Mouse (Mus musculus) neural tube, embryonic 14.5 days (tissue): ENCODE data around the gene Tlr2. TPM values are rescaled to one million over a fixed set of nuclear protein-coding genes. Genes with fewer than 3 reads are reported as not detected.

Source experiments
- ATAC-seq: fragments of 200-750 bp; cut with Nextera tagmentation; 2 replicates; pipeline ENCODE4 v1.8.0; 2017; ENCODE audit warnings: low read depth, mild to moderate bottlenecking, moderate TSS enrichment, moderate library complexity
- H3K27ac ChIP-seq: fragments of 300-500 bp; sonication (generic); 2 replicates; pipeline ENCODE4 v1.5.1; 2014; ENCODE audit warnings: low read depth, mild to moderate bottlenecking, control low read depth, low read length, moderate library complexity, mixed read lengths
- H3K27me3 ChIP-seq: fragments of 300-500 bp; sonication (generic); 2 replicates; pipeline ENCODE4 v1.6.1; 2014; ENCODE audit warnings: low read length; ENCODE audit not compliant: control insufficient read depth, insufficient read depth
- H3K36me3 ChIP-seq: fragments of 300-500 bp; sonication (generic); 2 replicates; pipeline ENCODE4 v1.6.1; 2014; ENCODE audit warnings: low read length, mixed read lengths; ENCODE audit not compliant: control insufficient read depth, insufficient read depth
- H3K4me1 ChIP-seq: fragments of 300-500 bp; sonication (generic); 2 replicates; pipeline ENCODE4 v1.6.1; 2014; ENCODE audit warnings: low read length; ENCODE audit not compliant: control insufficient read depth, insufficient read depth
- H3K4me2 ChIP-seq: fragments of 300-500 bp; sonication (generic); 2 replicates; pipeline ENCODE4 v1.6.1; 2014; ENCODE audit warnings: mild to moderate bottlenecking, low read depth, low read length, control low read depth
- H3K4me3 ChIP-seq: fragments of 300-500 bp; sonication (generic); 2 replicates; pipeline ENCODE4 v1.5.1; 2014; ENCODE audit warnings: low read depth, low read length, control low read depth, mixed read lengths
- H3K9ac ChIP-seq: fragments of 300-500 bp; sonication (generic); replicated peaks from 2 replicates; pipeline ENCODE4 v1.6.1; 2014; ENCODE audit warnings: low read depth, mild to moderate bottlenecking, control low read depth, low read length, mixed read lengths
- H3K9me3 ChIP-seq: fragments of 300-500 bp; sonication (generic); 2 replicates; pipeline ENCODE4 v1.6.1; 2016; ENCODE audit warnings: low read length; ENCODE audit not compliant: control insufficient read depth
- WGBS: fragments of 180-500 bp; shearing (Covaris S2); extraction: QIAGEN DNeasy Blood & Tissue Kit; methylation state at CpG from one replicate; pipeline ENCODE4 v1.1.7; 2014; 5-methylcytosine and 5-hydroxymethylcytosine counted together
- polyA plus RNA-seq: library from polyadenylated mRNA; unstranded; fragments of >200 nt; fragmentation: Nextera tagmentation; extraction: Ambion mirVana; gene quantifications from 2 replicates; pipeline ENCODE4 v1.2.1, GENCODE M21; 2014

Gene Tlr2
- polyA plus RNA-seq, 1 experiment from 2014 or later = 1.1 TPM

DNA sequence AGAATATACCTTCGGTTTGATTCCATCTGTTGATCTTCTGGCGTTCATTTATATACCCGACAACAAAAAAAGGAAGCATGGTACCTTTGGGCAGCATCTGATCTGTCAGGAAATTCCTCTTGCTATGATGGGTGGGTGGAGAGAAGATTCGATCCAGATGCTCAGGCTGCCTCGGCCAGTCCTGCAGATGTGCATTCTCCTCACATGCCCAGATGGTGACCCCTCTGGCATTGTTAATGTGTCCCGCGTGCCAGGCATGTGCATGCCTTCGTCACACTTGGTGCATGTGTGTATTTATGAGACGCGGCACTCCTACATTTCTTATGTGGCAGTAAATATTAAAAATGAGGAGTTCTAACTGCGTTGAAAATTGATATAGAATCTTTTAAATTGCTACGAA lies 33.1 kb downstream of the Tlr2 start:
- H3K27ac ChIP-seq = no peak overlapping the region
- H3K4me1 ChIP-seq = no peaks in the 10 kb centered on the region
- H3K4me3 ChIP-seq = no peak overlapping the region
- H3K9ac ChIP-seq = no peak overlapping the region
- H3K27me3 ChIP-seq = no peaks in the 10 kb centered on the region
- no peak for ATAC-seq
- no peaks in the 10 kb centered on the region for H3K36me3 ChIP-seq
- no peaks in the 10 kb centered on the region for H3K9me3 ChIP-seq
- H3K4me2 ChIP-seq = no peak overlapping the region
- 83% methylated on average over 12 of the region's 12 CpGs for WGBS

DNA sequence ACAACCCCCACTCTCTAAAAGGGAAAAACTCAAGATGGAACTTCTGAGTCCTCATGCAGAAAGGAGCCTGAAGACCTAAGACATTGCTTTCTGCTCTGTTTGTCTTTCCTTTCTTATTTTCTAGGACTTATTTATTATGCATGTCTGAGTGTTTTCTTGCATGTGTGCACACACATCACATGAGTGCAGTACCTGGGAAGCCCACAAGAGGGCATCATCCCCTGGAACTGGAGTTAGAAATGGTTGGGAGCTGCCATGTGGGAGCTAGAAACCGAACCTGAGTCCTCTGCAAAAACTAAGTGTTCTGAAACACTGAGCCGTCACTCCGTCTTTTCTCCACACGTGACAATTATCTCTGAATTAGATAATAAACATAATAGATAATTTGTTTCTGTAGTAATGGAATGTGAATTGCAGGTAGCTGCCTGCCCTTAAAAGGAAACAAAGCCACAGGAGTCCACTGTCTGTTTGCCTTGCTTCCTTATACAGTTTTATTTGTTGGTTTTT lies 39.9 kb downstream of the Tlr2 start:
- no peak overlapping the region for H3K4me3 ChIP-seq
- 97% methylated on average over 4 of the region's 4 CpGs for WGBS

DNA sequence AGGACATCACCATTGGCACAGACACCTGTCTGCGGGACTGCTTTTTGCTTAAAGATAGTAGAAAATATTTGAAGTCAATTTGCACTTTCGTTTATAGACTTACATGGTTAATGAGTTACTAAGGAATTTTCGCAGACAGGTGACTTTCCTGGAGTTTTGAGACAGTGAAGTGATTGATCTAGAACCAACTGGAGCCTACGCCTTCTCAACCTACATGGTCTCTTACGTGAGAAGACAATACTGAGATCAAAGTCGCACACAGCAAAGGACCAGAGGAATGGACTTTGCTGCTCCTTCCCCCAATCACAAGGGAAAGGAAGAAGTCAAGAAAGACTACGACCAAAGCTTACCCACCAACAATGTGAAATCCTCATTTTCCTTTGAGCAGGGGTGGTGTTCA lies 42.1 kb downstream of the Tlr2 start:
- WGBS = 95% methylated on average over 7 of the region's 7 CpGs
- Histone ChIP-seq H3K4me1 (no peaks in the 10 kb centered on the region), H3K36me3 (no peaks in the 10 kb centered on the region)

More for the DNA sequence above, 39.9 kb downstream of the Tlr2 start:
- H3K4me1 ChIP-seq = no peaks in the 10 kb centered on the region
- H3K27ac ChIP-seq = no peak overlapping the region
- H3K36me3 ChIP-seq = no peaks in the 10 kb centered on the region
- H3K9me3 ChIP-seq = no peaks in the 10 kb centered on the region
- ATAC-seq = no peak
- no peak overlapping the region for H3K4me2 ChIP-seq
- no peak overlapping the region for H3K9ac ChIP-seq
- H3K27me3 ChIP-seq = no peaks in the 10 kb centered on the region

DNA sequence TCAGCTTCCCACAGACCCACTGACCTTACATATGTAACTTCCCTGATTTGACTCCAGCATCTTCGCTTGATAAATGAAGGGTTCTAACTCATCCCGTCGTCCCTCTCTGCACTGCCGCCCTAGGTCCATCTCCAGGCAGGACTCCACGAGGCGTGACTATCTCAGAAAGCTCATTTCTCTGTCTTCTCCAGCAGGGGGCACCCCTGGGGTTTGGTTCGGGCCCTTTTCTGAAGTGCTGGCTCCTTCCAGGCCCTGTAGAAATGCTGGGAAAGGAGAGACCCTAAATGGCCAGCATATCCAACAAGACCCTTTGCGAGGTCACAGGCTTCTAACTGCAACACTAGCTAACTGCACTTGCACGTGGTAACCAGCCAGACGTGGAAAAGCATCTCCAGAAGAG lies 43.7 kb downstream of the Tlr2 start:
- Histone ChIP-seq H3K4me1 (no peaks in the 10 kb centered on the region), H3K4me3 (no peak overlapping the region), H3K4me2 (no peak overlapping the region), H3K9me3 (no peaks in the 10 kb centered on the region), H3K27ac (no peak overlapping the region), H3K9ac (no peak overlapping the region), H3K27me3 (no peaks in the 10 kb centered on the region), H3K36me3 (no peaks in the 10 kb centered on the region)
- WGBS = 4% methylated on average over 10 of the region's 10 CpGs
- peak; percentile 77; the same call in 1 of the 2 replicates for ATAC-seq

More for the DNA sequence above, 42.1 kb downstream of the Tlr2 start:
- no peak for ATAC-seq
- no peaks in the 10 kb centered on the region for H3K27me3 ChIP-seq
- no peak overlapping the region for H3K9ac ChIP-seq
- H3K4me3 ChIP-seq = no peak overlapping the region
- no peaks in the 10 kb centered on the region for H3K9me3 ChIP-seq
- no peak overlapping the region for H3K4me2 ChIP-seq
- no peak overlapping the region for H3K27ac ChIP-seq

DNA sequence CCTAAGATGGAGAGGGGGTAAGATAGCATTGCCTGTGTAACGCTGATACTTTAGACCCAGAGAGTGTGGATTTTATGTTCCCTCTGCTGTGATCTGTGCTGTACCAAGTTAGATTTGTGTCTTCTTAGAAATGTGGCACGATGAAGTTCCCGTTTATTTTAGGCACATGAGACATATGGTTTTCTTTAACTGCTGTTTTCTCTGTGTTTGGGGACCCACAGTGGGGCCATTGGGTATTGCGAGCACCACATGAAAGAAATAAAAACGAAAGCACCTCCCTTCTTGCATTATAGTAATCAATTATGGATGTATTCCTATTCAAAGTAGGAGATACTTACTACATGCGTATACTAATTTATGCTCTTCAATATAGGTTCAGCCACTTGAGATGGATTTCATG lies 44.5 kb downstream of the Tlr2 start:
- ATAC-seq = no peak
- H3K27me3 ChIP-seq = no peaks in the 10 kb centered on the region
- H3K4me2 ChIP-seq = no peak overlapping the region
- H3K36me3 ChIP-seq = no peaks in the 10 kb centered on the region
- H3K4me3 ChIP-seq = no peak overlapping the region
- 51% methylated on average over 6 of the region's 6 CpGs for WGBS
- H3K9me3 ChIP-seq = no peaks in the 10 kb centered on the region
- no peak overlapping the region for H3K9ac ChIP-seq
- H3K4me1 ChIP-seq = no peaks in the 10 kb centered on the region
- H3K27ac ChIP-seq = no peak overlapping the region

DNA sequence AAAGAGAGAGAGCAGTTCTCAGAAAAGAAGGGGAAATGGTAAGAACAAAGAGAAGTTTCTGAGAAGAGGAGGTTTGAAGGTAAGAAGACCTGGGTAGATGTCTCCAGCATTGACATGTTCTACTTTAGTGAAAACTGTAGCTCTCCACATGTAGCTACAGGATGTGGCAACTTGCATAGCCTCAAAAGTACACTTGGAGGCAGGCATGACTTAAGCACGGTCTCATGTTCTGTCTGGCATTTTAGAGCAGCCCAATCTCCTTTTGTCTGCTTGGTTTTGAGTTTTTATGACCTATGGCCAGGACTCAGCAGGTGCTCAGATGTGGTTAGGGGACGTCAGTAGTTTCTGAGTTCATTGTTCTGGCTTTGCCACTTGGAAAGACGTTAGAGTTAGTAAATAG lies 50.1 kb downstream of the Tlr2 start:
- Histone ChIP-seq H3K36me3 (no peaks in the 10 kb centered on the region), H3K27me3 (no peaks in the 10 kb centered on the region), H3K4me3 (no peak overlapping the region), H3K9me3 (no peaks in the 10 kb centered on the region), H3K4me1 (no peaks in the 10 kb centered on the region), H3K9ac (no peak overlapping the region), H3K4me2 (no peak overlapping the region), H3K27ac (no peak overlapping the region)
- no peak for ATAC-seq
- WGBS = 43% methylated on average over 3 of the region's 3 CpGs

DNA sequence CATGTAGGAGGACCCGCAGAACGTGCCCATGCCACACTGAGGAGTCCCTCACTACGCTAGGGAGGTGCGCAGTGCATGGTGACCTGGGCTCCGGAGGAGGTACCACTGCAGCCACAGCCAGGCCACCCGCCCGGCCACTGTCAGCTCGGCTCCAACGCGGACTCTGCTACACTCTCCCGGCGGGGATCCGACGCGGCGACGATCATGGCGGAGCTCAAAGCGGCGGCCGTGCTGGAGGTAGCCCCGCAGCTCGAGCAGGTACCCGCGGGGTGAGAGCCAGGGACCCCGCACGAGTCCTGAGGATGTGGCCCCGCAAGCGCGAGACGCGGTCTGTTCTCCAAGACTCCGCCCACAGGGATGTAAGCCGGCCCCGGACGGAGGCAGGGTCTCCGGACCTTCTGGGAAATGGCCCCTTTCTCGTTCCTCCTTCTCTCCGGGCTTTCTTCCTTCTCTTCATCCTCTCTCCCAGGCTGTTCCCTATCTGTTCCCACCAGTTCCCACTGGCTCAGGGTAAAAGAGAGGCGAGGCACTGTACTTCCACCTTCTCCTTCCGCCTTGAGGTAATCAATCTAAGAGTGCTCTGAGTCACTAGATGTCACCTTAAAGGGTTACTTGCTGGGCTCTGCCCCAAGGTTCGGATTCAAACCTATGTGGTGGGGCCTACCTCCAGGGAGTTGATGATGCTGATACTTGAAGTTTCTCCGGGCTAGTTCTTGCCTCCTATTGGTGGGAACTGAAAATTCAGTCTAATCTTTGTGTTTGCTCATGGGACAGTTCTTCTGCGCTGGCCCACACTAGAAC lies 51.7 kb downstream of the Tlr2 start:
- peak overlapping the region; percentile 71 for H3K9ac ChIP-seq
- H3K27ac ChIP-seq = no peak overlapping the region
- no peaks in the 10 kb centered on the region for H3K36me3 ChIP-seq
- H3K4me1 ChIP-seq = no peaks in the 10 kb centered on the region
- H3K27me3 ChIP-seq = no peaks in the 10 kb centered on the region
- H3K4me3 ChIP-seq = peak overlapping the region; percentile 59
- peak overlapping the region; percentile 90 for H3K4me2 ChIP-seq
- H3K9me3 ChIP-seq = no peaks in the 10 kb centered on the region
- WGBS = 3% methylated on average over 44 of the region's 44 CpGs
- ATAC-seq = peak; percentile 82

DNA sequence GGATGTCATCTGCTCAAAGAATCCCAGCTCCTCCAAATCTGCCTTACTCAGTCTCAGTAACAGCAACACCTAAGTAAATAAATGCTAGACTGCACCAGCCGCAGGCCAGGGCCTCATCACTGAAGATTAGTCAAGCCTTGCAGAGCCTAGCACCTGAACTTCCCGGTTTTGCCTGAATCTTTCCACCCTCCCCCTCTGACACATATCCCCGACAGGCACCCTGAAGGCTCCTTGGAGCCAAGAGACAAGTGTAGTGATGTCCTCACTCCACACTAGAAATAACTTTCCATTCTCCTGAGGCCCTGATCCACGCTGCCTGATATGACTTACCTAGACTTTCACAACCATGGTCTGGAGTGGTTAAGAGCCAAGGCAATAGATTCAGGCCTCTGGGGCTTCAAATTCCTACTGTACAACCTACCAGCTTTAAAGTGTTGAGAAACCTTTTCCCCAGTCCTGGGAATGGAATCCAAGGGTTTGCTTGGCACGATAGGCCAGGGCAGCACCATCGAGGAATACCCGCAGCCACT lies 53.7 kb downstream of the Tlr2 start:
- Histone ChIP-seq H3K4me2 (no peak overlapping the region), H3K4me3 (no peak overlapping the region), H3K27ac (no peak overlapping the region), H3K9me3 (no peaks in the 10 kb centered on the region), H3K9ac (no peak overlapping the region), H3K36me3 (no peaks in the 10 kb centered on the region), H3K27me3 (no peaks in the 10 kb centered on the region), H3K4me1 (peaks cover 8% of the 10 kb centered on the region; the same call in 1 of the 2 replicates)
- WGBS = 94% methylated on average over 7 of the region's 7 CpGs
- ATAC-seq = no peak

DNA sequence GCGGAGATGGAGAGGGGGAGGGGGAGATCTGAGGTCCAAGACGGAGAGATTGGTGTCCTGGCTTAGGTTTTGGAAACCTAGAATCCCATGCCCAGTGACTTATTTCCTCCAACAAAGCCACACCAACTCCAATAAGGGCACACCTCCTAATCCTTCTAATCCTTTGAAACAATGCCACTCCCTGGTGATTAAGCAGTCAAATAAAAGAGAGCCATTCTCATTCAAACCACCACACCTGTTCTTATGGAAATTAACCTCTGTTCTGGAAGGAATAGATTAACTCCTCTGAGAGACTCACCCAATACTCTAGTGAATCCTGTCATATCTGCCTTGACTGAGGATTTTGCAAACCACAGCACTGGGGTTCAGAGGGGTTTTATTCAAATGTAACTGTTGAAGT lies 54.5 kb downstream of the Tlr2 start:
- Histone ChIP-seq H3K4me2 (no peak overlapping the region), H3K36me3 (no peaks in the 10 kb centered on the region), H3K4me1 (peaks cover 8% of the 10 kb centered on the region; the same call in 1 of the 2 replicates), H3K27me3 (no peaks in the 10 kb centered on the region), H3K27ac (no peak overlapping the region), H3K9me3 (no peaks in the 10 kb centered on the region), H3K4me3 (no peak overlapping the region), H3K9ac (no peak overlapping the region)
- WGBS = 93% methylated on average over 2 of the region's 2 CpGs
- no peak for ATAC-seq
